Mouse (Mus musculus): ENCODE data around the gene Asb9. TPM values are rescaled to one million over a fixed set of nuclear protein-coding genes. Genes with fewer than 3 reads are reported as not detected.
A peak's percentile ranks its signal among the peaks of the same experiment; 100 is the strongest.

Asb9 gene
- total and polyA plus RNA-seq, 3 experiments, result not detected

DNA sequence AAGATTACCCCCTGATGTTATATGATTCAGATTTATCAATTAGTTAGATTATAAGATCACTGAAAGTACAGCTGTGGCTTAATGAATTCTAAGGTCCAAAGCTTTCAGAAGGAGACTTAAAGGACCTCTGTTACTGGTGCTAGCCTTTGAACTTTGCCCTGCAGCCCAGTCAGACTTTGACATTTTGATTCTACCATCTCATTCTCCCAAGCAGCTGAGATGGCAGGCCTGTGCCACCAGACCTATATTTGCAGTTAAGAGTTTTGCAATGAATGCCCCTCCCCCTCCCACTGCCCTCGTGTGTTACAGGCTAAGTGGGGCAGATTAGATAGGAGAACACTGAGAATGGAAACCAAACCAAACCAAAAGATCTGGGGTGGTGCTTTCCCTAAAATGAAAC, 20.4 kb downstream of the Asb9 start (continued):
- TF ChIP-seq TAL1 (IDR thresholded peaks at IDR 0.05; ENCODE audit: low read length) (no peak), SIN3A (IDR thresholded peaks at IDR 0.05; ENCODE audit: low read length) (no peak), CHD1 (IDR thresholded peaks at IDR 0.05; ENCODE audit: low read depth, low read length) (no peak)

DNA sequence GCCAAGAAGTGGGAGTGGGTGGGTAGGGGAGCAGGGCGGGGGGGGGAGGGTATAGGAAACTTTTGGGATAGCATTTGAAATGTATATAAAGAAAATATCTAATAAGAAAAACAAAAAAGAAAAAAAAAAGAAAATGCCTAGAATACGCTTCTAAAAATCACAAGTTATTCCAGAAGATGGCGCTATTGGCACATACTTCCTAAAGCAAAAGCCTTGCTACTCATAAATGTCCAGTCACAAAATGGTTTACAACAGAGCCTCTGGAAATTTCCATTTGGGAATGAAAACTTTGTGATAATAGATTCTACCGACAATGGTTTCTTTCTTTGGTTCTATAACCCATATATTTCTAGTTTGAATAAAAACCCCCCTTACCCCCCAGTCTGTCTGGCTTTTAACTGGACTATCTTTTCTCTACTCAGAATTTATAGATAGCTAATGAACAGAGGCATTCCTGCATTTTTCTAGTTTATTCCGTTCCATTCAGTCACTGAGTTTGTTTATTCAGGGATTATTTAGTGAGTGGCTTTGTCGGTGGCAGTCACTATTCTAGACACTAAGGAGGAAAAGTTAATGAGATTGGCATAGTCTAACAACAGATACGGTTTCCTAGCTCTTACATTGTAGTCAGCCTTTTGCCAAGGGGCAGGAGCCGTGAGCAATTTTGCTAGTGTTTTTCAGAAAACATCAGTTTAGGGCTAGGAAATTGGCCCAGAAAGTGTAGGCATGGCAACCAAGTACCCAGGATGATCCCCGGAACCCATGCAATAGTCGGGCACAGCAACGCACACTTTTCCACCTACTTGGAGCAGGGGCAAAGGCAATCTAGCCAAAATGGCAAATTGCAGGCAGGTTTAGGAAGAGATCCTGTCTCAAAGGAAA, 35.5 kb downstream of the Asb9 start:
- no peaks in the 10 kb centered on the region for H3K9me3 ChIP-seq (replicated peaks; ENCODE audit: insufficient read depth, low read length)
- H3K27me3 ChIP-seq (ENCODE audit: control insufficient read depth in 1 of 2, insufficient read depth in 2 of 2, low read length in 2 of 2), result no peaks in the 10 kb centered on the region; a peak in 1 of 4 replicates

DNA sequence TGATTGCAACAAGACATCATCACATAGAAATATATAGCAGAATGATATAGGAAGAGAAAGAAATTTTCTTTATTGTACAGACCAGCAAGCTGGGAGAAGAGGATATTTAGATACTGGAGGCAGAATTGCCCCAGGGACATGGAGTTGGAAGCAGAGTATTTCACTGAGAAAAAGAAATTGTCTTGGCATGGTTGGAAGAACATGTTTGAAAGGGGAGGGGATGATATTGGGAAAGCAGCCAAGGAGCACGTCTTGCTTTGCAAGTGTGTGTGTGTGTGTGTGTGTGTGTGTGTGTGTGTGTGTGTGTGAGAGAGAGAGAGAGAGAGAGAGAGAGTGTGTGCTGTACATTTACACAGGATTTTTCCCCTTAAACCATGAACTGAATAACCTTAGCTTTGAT, 64.1 kb downstream of the Asb9 start:
- Histone ChIP-seq H3K9ac (ENCODE audit: control insufficient read depth, low read depth, low read length, poor library complexity, severe bottlenecking) (no peak overlapping the region), H3K27me3 (ENCODE audit: control insufficient read depth in 1 of 2, insufficient read depth in 2 of 2, low read length in 2 of 2) (no peaks in the 10 kb centered on the region), H3K27ac (ENCODE audit: control insufficient read depth, low read depth, low read length) (no peak overlapping the region), H3K9me3 (replicated peaks; ENCODE audit: insufficient read depth, low read length) (no peaks in the 10 kb centered on the region), H3K79me2 (ENCODE audit: control insufficient read depth, insufficient read depth, low read length, poor library complexity) (no peaks in the 10 kb centered on the region), H3K36me3 (ENCODE audit: control insufficient read depth in 1 of 2, insufficient read depth in 2 of 2, low read length in 2 of 2) (no peaks in the 10 kb centered on the region), H3K4me1 (ENCODE audit: control insufficient read depth in 1 of 2, insufficient read depth in 2 of 2, low read length in 2 of 2) (no peaks in the 10 kb centered on the region), H3K4me3 (ENCODE audit: control insufficient read depth in 1 of 2, insufficient read depth in 1 of 2, low read depth in 2 of 2, low read length in 2 of 2) (no peak overlapping the region)
- TF ChIP-seq MYC (IDR thresholded peaks at IDR 0.05; ENCODE audit: low read depth, low read length) (no peak), CHD2 (IDR thresholded peaks at IDR 0.05; ENCODE audit: low read length) (no peak), ZKSCAN1 (IDR thresholded peaks at IDR 0.05; ENCODE audit: low read depth, low read length) (no peak), SMC3 (IDR thresholded peaks at IDR 0.05; ENCODE audit: low read depth, low read length) (no peak), BHLHE40 (IDR thresholded peaks at IDR 0.05; ENCODE audit: borderline replicate concordance, low read depth, low read length) (no peak), NELFE (IDR thresholded peaks at IDR 0.05; ENCODE audit: low read depth, low read length) (no peak), ZC3H11A (IDR thresholded peaks at IDR 0.05; ENCODE audit: low read depth, low read length) (no peak), MEF2A (IDR thresholded peaks at IDR 0.05; ENCODE audit: extremely low read depth, insufficient replicate concordance, low read depth, low read length, poor library complexity, severe bottlenecking) (no peak), UBTF (IDR thresholded peaks at IDR 0.05; ENCODE audit: borderline replicate concordance, insufficient read depth, low read depth, low read length) (no peak)
- DNase-seq (ENCODE audit: low read depth, low spot score), result no peak

More for the DNA sequence above, 35.5 kb downstream of the Asb9 start:
- DNase-seq (ENCODE audit: low read depth, low spot score), result peak; percentile 67
- Histone ChIP-seq H3K27ac (ENCODE audit: control insufficient read depth, low read depth, low read length) (no peak overlapping the region), H3K9ac (ENCODE audit: control insufficient read depth, low read depth, low read length, poor library complexity, severe bottlenecking) (no peak overlapping the region), H3K4me3 (ENCODE audit: control insufficient read depth in 1 of 2, insufficient read depth in 1 of 2, low read depth in 2 of 2, low read length in 2 of 2) (no peak overlapping the region), H3K4me1 (ENCODE audit: control insufficient read depth in 1 of 2, insufficient read depth in 2 of 2, low read length in 2 of 2) (no peaks in the 10 kb centered on the region), H3K79me2 (ENCODE audit: control insufficient read depth, insufficient read depth, low read length, poor library complexity) (no peaks in the 10 kb centered on the region), H3K36me3 (ENCODE audit: control insufficient read depth in 1 of 2, insufficient read depth in 2 of 2, low read length in 2 of 2) (no peaks in the 10 kb centered on the region; a peak in 1 of 4 replicates)
- TF ChIP-seq ZNF384 (IDR thresholded peaks at IDR 0.05; ENCODE audit: low read depth, low read length), result peak; percentile 88
- TF ChIP-seq POLR2A (IDR thresholded peaks at IDR 0.05; ENCODE audit: control insufficient read depth in 1 of 2, insufficient read depth in 1 of 2, low read depth in 1 of 2, low read length in 2 of 2, poor library complexity in 1 of 2), result no peak
- TF ChIP-seq MAZ (IDR thresholded peaks at IDR 0.05; ENCODE audit: low read depth, low read length), result no peak
- TF ChIP-seq MYB (IDR thresholded peaks at IDR 0.05; ENCODE audit: low read depth, low read length), result no peak
- TF ChIP-seq MEF2A (IDR thresholded peaks at IDR 0.05; ENCODE audit: extremely low read depth, insufficient replicate concordance, low read depth, low read length, poor library complexity, severe bottlenecking), result no peak
- TF ChIP-seq RAD21 (IDR thresholded peaks at IDR 0.05; ENCODE audit: low read depth, low read length), result peak; percentile 91
- TF ChIP-seq USF1 (IDR thresholded peaks at IDR 0.05; ENCODE audit: low read depth, low read length), result no peak
- TF ChIP-seq E2F4 (IDR thresholded peaks at IDR 0.05; ENCODE audit: borderline replicate concordance, low read depth, low read length), result no peak
- no peak for TF ChIP-seq MYC (IDR thresholded peaks at IDR 0.05; ENCODE audit: low read depth, low read length)
- TF ChIP-seq SMC3 (IDR thresholded peaks at IDR 0.05; ENCODE audit: low read depth, low read length), result peak; percentile 82
- TF ChIP-seq MAFK (IDR thresholded peaks at IDR 0.05; ENCODE audit: borderline replicate concordance, low read depth, low read length), result no peak
- peak in 2 of 3 experiments; percentile 35 to 74; a peak in 4 of 6 replicates for TF ChIP-seq CTCF (IDR thresholded peaks at IDR 0.05 in 2 of 3, conservative IDR thresholded peaks at IDR 0.05 in 1 of 3; ENCODE audit: control insufficient read depth in 1 of 3, insufficient read depth in 1 of 3, low read depth in 2 of 3, low read length in 3 of 3, poor library complexity in 1 of 3, severe bottlenecking in 1 of 3)
- no peak for TF ChIP-seq CHD1 (IDR thresholded peaks at IDR 0.05; ENCODE audit: low read depth, low read length)
- peak; percentile 77 for TF ChIP-seq ZC3H11A (IDR thresholded peaks at IDR 0.05; ENCODE audit: low read depth, low read length)
- no peak for TF ChIP-seq RCOR1 (IDR thresholded peaks at IDR 0.05; ENCODE audit: low read depth, low read length)
- TF ChIP-seq ZMIZ1 (IDR thresholded peaks at IDR 0.05; ENCODE audit: low read depth, low read length), result no peak

All from MEL (cell line).